Mouse (Mus musculus): Measurements from ENCODE around the gene Matk. TPM values are rescaled to one million over a fixed set of nuclear protein-coding genes. Genes with fewer than 3 reads are reported as not detected.
A peak's percentile ranks its signal among the peaks of the same experiment; 100 is the strongest.

The Matk gene
- polyA plus RNA-seq, 1 experiment from 2014 or later: 37.6 TPM

DNA sequence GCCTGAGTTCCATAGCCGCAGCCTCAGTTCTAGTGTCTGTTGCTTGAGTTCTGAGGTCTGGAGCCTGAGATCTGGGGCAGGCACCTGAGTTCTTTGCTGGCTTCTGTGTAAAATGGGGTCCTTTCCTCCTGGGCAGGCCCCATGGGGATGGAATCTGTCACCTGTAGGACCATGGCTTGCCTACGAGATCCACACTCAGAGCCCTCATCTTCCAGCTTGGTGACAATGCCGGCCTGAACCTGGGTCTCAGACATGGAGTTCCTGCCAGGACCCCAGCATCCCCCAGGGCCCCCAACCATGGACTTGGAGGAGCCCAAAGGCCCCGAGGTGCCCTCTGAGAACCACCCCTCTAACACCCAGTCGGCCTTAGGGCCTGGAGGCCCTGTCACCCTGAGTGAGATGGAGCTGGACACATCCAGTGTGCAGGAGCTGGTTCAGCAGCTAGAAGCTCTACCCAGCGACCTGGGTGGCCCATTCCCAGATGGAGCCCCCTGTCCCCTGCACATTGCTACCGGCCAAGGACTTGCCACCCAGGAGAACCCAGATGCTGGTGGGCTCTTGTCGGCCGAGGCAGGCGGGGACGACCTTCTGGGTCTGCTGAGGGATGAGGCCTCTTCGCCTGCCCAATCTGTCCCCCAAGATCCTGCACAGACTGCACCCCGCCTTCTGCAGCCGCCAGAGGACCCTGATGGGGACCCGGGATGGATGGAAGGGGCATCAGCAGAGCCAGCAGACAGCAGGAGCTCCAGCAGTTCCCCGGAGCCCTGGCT is 16.1 kb downstream of the Matk start:
- no peak for ATAC-seq (ENCODE audit: low read depth)

DNA sequence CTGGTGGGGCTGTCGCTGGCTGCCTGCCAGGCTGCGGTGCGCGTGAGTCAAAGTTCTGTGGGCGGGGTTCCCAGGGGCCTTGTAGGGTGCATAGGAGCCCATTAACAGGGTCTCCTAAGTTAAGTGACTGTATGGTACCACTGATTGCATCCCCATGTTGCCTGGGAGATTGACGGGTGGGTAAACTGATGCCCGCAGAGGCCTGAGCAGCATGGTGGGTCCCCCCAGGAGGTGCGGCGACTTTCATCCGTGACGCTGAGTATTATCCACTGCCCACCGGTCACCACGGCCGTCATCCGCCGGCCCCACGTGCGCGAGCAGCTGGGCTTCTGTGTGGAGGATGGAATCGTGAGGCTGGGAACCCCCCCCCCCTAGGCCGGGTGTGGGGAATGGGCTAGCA is 19.6 kb downstream of the Matk start:
- Histone ChIP-seq H3K27me3 (ENCODE audit: control insufficient read depth, insufficient read depth, low read length) (no peaks in the 10 kb centered on the region), H3K4me3 (ENCODE audit: low read depth, low read length) (no peak overlapping the region), H3K36me3 (ENCODE audit: control insufficient read depth, insufficient read depth, low read length) (peaks cover 15% of the 10 kb centered on the region; the same call in 1 of the 2 replicates), H3K9ac (replicated peaks; ENCODE audit: low read depth, low read length) (no peak overlapping the region), H3K4me1 (ENCODE audit: control insufficient read depth, insufficient read depth, low read length) (peaks cover 6% of the 10 kb centered on the region; the same call in 1 of the 2 replicates), H3K9me3 (ENCODE audit: control insufficient read depth, low read length) (no peaks in the 10 kb centered on the region), H3K27ac (ENCODE audit: low read depth, low read length) (no peak overlapping the region), H3K4me2 (ENCODE audit: low read depth, low read length) (no peak overlapping the region)
- no peak for ATAC-seq (ENCODE audit: low read depth)
- 92% methylated on average over 21 of the region's 21 CpGs for WGBS

More for the DNA sequence above, 16.1 kb downstream of the Matk start:
- 83% methylated on average over 16 of the region's 16 CpGs for WGBS
- peak overlapping the region; percentile 66 for H3K4me3 ChIP-seq (ENCODE audit: low read depth, low read length)
- H3K4me2 ChIP-seq (ENCODE audit: low read depth, low read length): peak overlapping the region; percentile 78
- H3K27me3 ChIP-seq (ENCODE audit: control insufficient read depth, insufficient read depth, low read length): no peaks in the 10 kb centered on the region
- no peaks in the 10 kb centered on the region for H3K9me3 ChIP-seq (ENCODE audit: control insufficient read depth, low read length)
- H3K36me3 ChIP-seq (ENCODE audit: control insufficient read depth, insufficient read depth, low read length): peaks cover 26% of the 10 kb centered on the region
- H3K27ac ChIP-seq (ENCODE audit: low read depth, low read length): no peak overlapping the region
- H3K4me1 ChIP-seq (ENCODE audit: control insufficient read depth, insufficient read depth, low read length): peaks cover 15% of the 10 kb centered on the region; the same call in 1 of the 2 replicates
- H3K9ac ChIP-seq (replicated peaks; ENCODE audit: low read depth, low read length): peak overlapping the region; percentile 76

GRCm38 (mm10) chr10:81273842-81274241 is 21.1 kb downstream of the Matk start:
- no peak overlapping the region for H3K4me2 ChIP-seq (ENCODE audit: low read depth, low read length)
- 96% methylated on average over 19 of the region's 19 CpGs for WGBS
- no peak overlapping the region for H3K27ac ChIP-seq (ENCODE audit: low read depth, low read length)
- H3K9me3 ChIP-seq (ENCODE audit: control insufficient read depth, low read length): no peaks in the 10 kb centered on the region
- no peaks in the 10 kb centered on the region for H3K27me3 ChIP-seq (ENCODE audit: control insufficient read depth, insufficient read depth, low read length)
- H3K36me3 ChIP-seq (ENCODE audit: control insufficient read depth, insufficient read depth, low read length): peaks cover 15% of the 10 kb centered on the region; the same call in 1 of the 2 replicates
- ATAC-seq (ENCODE audit: low read depth): no peak
- no peak overlapping the region for H3K9ac ChIP-seq (replicated peaks; ENCODE audit: low read depth, low read length)
- H3K4me1 ChIP-seq (ENCODE audit: control insufficient read depth, insufficient read depth, low read length): peaks cover 2% of the 10 kb centered on the region; the same call in 1 of the 2 replicates
- no peak overlapping the region for H3K4me3 ChIP-seq (ENCODE audit: low read depth, low read length)

DNA sequence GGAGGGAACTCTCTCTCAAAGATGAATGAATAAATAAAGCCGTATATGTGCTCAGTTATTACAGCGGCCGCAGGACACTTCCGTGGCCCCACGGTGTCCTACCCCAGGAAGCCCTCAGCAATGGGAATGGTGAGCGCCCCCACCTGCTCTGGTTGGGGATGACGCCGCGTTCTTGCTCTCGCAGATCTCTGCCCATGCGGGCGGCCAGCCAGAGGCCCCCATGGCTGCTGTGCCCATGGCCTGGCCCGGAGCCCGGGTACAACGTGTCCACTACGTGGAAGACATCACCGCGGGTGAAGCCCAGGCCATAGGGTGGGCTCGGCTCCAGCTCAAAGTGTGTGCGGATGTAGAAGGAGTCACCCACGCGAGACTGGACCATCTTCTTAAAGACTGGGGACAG is 24.9 kb downstream of the Matk start:
- no peak overlapping the region for H3K4me3 ChIP-seq (ENCODE audit: low read depth, low read length)
- no peak overlapping the region for H3K4me2 ChIP-seq (ENCODE audit: low read depth, low read length)
- H3K4me1 ChIP-seq (ENCODE audit: control insufficient read depth, insufficient read depth, low read length): no peaks in the 10 kb centered on the region
- no peak overlapping the region for H3K9ac ChIP-seq (replicated peaks; ENCODE audit: low read depth, low read length)
- H3K27me3 ChIP-seq (ENCODE audit: control insufficient read depth, insufficient read depth, low read length): no peaks in the 10 kb centered on the region
- no peak overlapping the region for H3K27ac ChIP-seq (ENCODE audit: low read depth, low read length)
- no peaks in the 10 kb centered on the region for H3K9me3 ChIP-seq (ENCODE audit: control insufficient read depth, low read length)
- WGBS: 80% methylated on average over 22 of the region's 22 CpGs
- ATAC-seq (ENCODE audit: low read depth): no peak
- peaks cover 8% of the 10 kb centered on the region; the same call in 1 of the 2 replicates for H3K36me3 ChIP-seq (ENCODE audit: control insufficient read depth, insufficient read depth, low read length)

GRCm38 (mm10) chr10:81279496-81279895 is 26.8 kb downstream of the Matk start:
- no peaks in the 10 kb centered on the region for H3K9me3 ChIP-seq (ENCODE audit: control insufficient read depth, low read length)
- H3K27ac ChIP-seq (ENCODE audit: low read depth, low read length): no peak overlapping the region
- H3K27me3 ChIP-seq (ENCODE audit: control insufficient read depth, insufficient read depth, low read length): peaks cover 3% of the 10 kb centered on the region; the same call in 1 of the 2 replicates
- H3K4me3 ChIP-seq (ENCODE audit: low read depth, low read length): no peak overlapping the region
- no peaks in the 10 kb centered on the region for H3K36me3 ChIP-seq (ENCODE audit: control insufficient read depth, insufficient read depth, low read length)
- no peak overlapping the region for H3K9ac ChIP-seq (replicated peaks; ENCODE audit: low read depth, low read length)
- ATAC-seq (ENCODE audit: low read depth): no peak
- no peak overlapping the region for H3K4me2 ChIP-seq (ENCODE audit: low read depth, low read length)
- WGBS: 24% methylated on average over 10 of the region's 10 CpGs
- no peaks in the 10 kb centered on the region for H3K4me1 ChIP-seq (ENCODE audit: control insufficient read depth, insufficient read depth, low read length)

GRCm38 (mm10) chr10:81284189-81284588 is 31.5 kb downstream of the Matk start:
- H3K27ac ChIP-seq (ENCODE audit: low read depth, low read length): no peak overlapping the region
- no peaks in the 10 kb centered on the region for H3K9me3 ChIP-seq (ENCODE audit: control insufficient read depth, low read length)
- H3K4me2 ChIP-seq (ENCODE audit: low read depth, low read length): no peak overlapping the region
- WGBS: 54% methylated on average over 6 of the region's 6 CpGs
- H3K9ac ChIP-seq (replicated peaks; ENCODE audit: low read depth, low read length): no peak overlapping the region
- peaks cover 3% of the 10 kb centered on the region for H3K27me3 ChIP-seq (ENCODE audit: control insufficient read depth, insufficient read depth, low read length)
- no peak overlapping the region for H3K4me3 ChIP-seq (ENCODE audit: low read depth, low read length)
- 0 out of 2 replicates have a peak, but pooled peaks cover 3% of the 10 kb centered on the region for H3K4me1 ChIP-seq (ENCODE audit: control insufficient read depth, insufficient read depth, low read length)
- no peak for ATAC-seq (ENCODE audit: low read depth)
- no peaks in the 10 kb centered on the region for H3K36me3 ChIP-seq (ENCODE audit: control insufficient read depth, insufficient read depth, low read length)

DNA sequence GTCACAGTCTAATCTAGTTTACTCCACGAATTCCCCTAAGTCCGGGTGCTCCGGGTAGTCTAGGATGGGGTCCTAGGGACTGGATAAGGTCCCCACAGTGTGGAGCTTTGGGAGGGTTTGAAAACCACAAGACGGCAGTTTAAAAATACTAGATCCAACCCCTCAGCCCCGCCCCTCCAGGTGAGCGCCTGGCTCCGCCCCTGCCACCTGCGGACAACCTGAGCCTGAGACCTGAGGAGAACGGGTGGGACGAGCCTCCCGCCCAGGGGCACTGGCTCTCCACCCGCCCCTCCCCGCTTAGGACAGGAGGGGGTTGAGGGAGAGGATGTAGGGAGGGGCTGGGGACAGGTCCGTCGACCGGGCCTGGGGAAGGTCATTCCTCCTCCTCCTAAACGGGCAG is 32.0 kb downstream of the Matk start:
- H3K9me3 ChIP-seq (ENCODE audit: control insufficient read depth, low read length): no peaks in the 10 kb centered on the region
- WGBS: 13% methylated on average over 17 of the region's 17 CpGs
- H3K27ac ChIP-seq (ENCODE audit: low read depth, low read length): no peak overlapping the region
- no peaks in the 10 kb centered on the region for H3K36me3 ChIP-seq (ENCODE audit: control insufficient read depth, insufficient read depth, low read length)
- no peak overlapping the region for H3K4me3 ChIP-seq (ENCODE audit: low read depth, low read length)
- H3K27me3 ChIP-seq (ENCODE audit: control insufficient read depth, insufficient read depth, low read length): peaks cover 3% of the 10 kb centered on the region
- no peak for ATAC-seq (ENCODE audit: low read depth)
- H3K4me1 ChIP-seq (ENCODE audit: control insufficient read depth, insufficient read depth, low read length): 0 out of 2 replicates have a peak, but pooled peaks cover 3% of the 10 kb centered on the region
- H3K9ac ChIP-seq (replicated peaks; ENCODE audit: low read depth, low read length): no peak overlapping the region
- H3K4me2 ChIP-seq (ENCODE audit: low read depth, low read length): no peak overlapping the region

GRCm38 (mm10) chr10:81285694-81286450 is 33.1 kb downstream of the Matk start:
- peak overlapping the region; percentile 71 for H3K4me2 ChIP-seq (ENCODE audit: low read depth, low read length)
- peak; percentile 72 for ATAC-seq (ENCODE audit: low read depth)
- peak overlapping the region; percentile 50 for H3K9ac ChIP-seq (replicated peaks; ENCODE audit: low read depth, low read length)
- H3K27me3 ChIP-seq (ENCODE audit: control insufficient read depth, insufficient read depth, low read length): peaks cover 3% of the 10 kb centered on the region
- H3K9me3 ChIP-seq (ENCODE audit: control insufficient read depth, low read length): no peaks in the 10 kb centered on the region
- no peak overlapping the region for H3K27ac ChIP-seq (ENCODE audit: low read depth, low read length)
- 2% methylated on average over 54 of the region's 54 CpGs for WGBS
- H3K4me3 ChIP-seq (ENCODE audit: low read depth, low read length): peak overlapping the region; percentile 39
- no peaks in the 10 kb centered on the region for H3K36me3 ChIP-seq (ENCODE audit: control insufficient read depth, insufficient read depth, low read length)
- peaks cover 4% of the 10 kb centered on the region; the same call in 1 of the 2 replicates for H3K4me1 ChIP-seq (ENCODE audit: control insufficient read depth, insufficient read depth, low read length)

GRCm38 (mm10) chr10:81286586-81286985 is 33.9 kb downstream of the Matk start:
- Histone ChIP-seq H3K9me3 (ENCODE audit: control insufficient read depth, low read length) (no peaks in the 10 kb centered on the region), H3K4me1 (ENCODE audit: control insufficient read depth, insufficient read depth, low read length) (peaks cover 6% of the 10 kb centered on the region; the same call in 1 of the 2 replicates), H3K27me3 (ENCODE audit: control insufficient read depth, insufficient read depth, low read length) (peaks cover 3% of the 10 kb centered on the region), H3K4me3 (ENCODE audit: low read depth, low read length) (no peak overlapping the region), H3K9ac (replicated peaks; ENCODE audit: low read depth, low read length) (no peak overlapping the region), H3K4me2 (ENCODE audit: low read depth, low read length) (no peak overlapping the region), H3K36me3 (ENCODE audit: control insufficient read depth, insufficient read depth, low read length) (no peaks in the 10 kb centered on the region), H3K27ac (ENCODE audit: low read depth, low read length) (no peak overlapping the region)
- 55% methylated on average over 6 of the region's 6 CpGs for WGBS
- no peak for ATAC-seq (ENCODE audit: low read depth)

All from neural tube, embryonic 14.5 days (tissue).